In the genomic region with DNA sequence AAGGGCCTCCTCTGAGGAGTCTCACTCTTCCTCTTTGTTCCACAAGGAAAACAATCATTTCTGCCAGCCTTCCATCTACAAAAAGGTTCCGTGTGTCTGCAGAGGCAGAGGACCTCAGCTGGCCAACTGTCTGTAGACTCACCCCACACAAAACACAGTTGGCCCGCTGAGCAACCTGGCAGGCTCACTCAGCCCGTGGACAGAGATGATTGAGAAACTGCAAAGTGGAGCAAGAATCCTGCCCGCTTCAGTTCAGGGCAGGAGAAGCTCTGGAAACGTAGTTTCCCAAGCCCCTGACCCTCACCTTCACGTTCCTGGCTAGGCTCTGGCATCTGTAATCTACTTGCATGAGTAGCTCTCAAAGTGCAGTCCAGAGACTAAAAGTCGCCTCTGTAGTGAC, we compare ENCODE assay signal across 8 mouse cellular contexts. TPM values are rescaled to one million over a fixed set of nuclear protein-coding genes. Genes with fewer than 3 reads are reported as not detected.
DNase-seq lines count a peak whose midpoint lies in the region; ATAC-seq and TF ChIP-seq lines count a peak whose summit lies in the region.

No protein-coding gene starts in this region.

- H3K27ac ChIP-seq in gastrocnemius, adult 2 months = peak overlapping the region; percentile 80
- peak overlapping the region; percentile 51; the same call in 1 of the 2 replicates for H3K27ac ChIP-seq in liver, adult 2 months (replicated peaks; ENCODE audit: insufficient read depth, low read depth, low read length)
- H3K27ac ChIP-seq in liver, postnatal 0 days (ENCODE audit: low read depth) = no peak overlapping the region
- peak overlapping the region; percentile 44 for H3K27ac ChIP-seq in embryonic facial prominence, embryonic 10.5 days (replicated peaks)

- WGBS in liver, adult 2 months = 16% methylated on average over 7 of the region's 7 CpGs
- 46% methylated on average over 7 of the region's 7 CpGs for WGBS in liver, postnatal 0 days (ENCODE audit: insufficient replicate concordance)
- 50% methylated on average over 7 of the region's 7 CpGs for WGBS in embryonic facial prominence, embryonic 10.5 days

- H3K4me3 ChIP-seq in gastrocnemius, adult 2 months = no peak overlapping the region
- H3K4me3 ChIP-seq in liver, adult 2 months (ENCODE audit: insufficient read depth, low read depth, low read length) = no peak overlapping the region
- H3K4me3 ChIP-seq in liver, postnatal 0 days (ENCODE audit: low read depth, low read length) = no peak overlapping the region
- no peak overlapping the region for H3K4me3 ChIP-seq in embryonic facial prominence, embryonic 10.5 days

- peaks cover 4% of the 10 kb centered on the region; the same call in 1 of the 2 replicates for H3K36me3 ChIP-seq in liver, adult 2 months (ENCODE audit: control insufficient read depth, insufficient read depth, low read length)
- peaks cover 12% of the 10 kb centered on the region for H3K36me3 ChIP-seq in liver, postnatal 0 days (replicated peaks; ENCODE audit: insufficient read depth, low read length)
- no peaks in the 10 kb centered on the region for H3K36me3 ChIP-seq in embryonic facial prominence, embryonic 10.5 days (replicated peaks)

- peaks cover 23% of the 10 kb centered on the region for H3K4me1 ChIP-seq in liver, adult 2 months (ENCODE audit: control insufficient read depth, insufficient read depth, low read length)
- peaks cover 17% of the 10 kb centered on the region for H3K4me1 ChIP-seq in liver, postnatal 0 days (ENCODE audit: insufficient read depth)
- H3K4me1 ChIP-seq in embryonic facial prominence, embryonic 10.5 days = peaks cover 32% of the 10 kb centered on the region

- H3K4me2 ChIP-seq in liver, postnatal 0 days (ENCODE audit: low read depth, low read length) = no peak overlapping the region

- TF ChIP-seq POLR2A in liver, adult 2 months (IDR thresholded peaks at IDR 0.05; ENCODE audit: extremely low read depth, insufficient read depth, low read length) = no peak

- no peak for ATAC-seq in liver, postnatal 0 days

- H3K9me3 ChIP-seq in liver, postnatal 0 days (ENCODE audit: low read length) = no peaks in the 10 kb centered on the region
- H3K9me3 ChIP-seq in embryonic facial prominence, embryonic 10.5 days = no peaks in the 10 kb centered on the region

- peak; percentile 58 for DNase-seq in gastrocnemius, adult 2 months
- no peak for DNase-seq in gastrocnemius, adult 18-20 months (ENCODE audit: low spot score)
- peak; percentile 71 for DNase-seq in liver, adult 2 months (ENCODE audit: extremely low read depth, low read depth, low spot score)
- DNase-seq in liver, postnatal 0 days = no peak
- no peak for DNase-seq in embryonic facial prominence, embryonic 10.5 days (ENCODE audit: low spot score)
- DNase-seq in lung, postnatal 10 days = peak; percentile 43
- no peak for DNase-seq in left cerebral cortex, adult 18-20 months (ENCODE audit: low spot score in 2 of 2)
- no peak for DNase-seq in cerebellum, postnatal 25 days

- H3K9ac ChIP-seq in liver, adult 2 months (ENCODE audit: low read depth, low read length) = no peak overlapping the region
- no peak overlapping the region; the same call in 1 of the 2 replicates for H3K9ac ChIP-seq in liver, postnatal 0 days (replicated peaks)

- no peaks in the 10 kb centered on the region for H3K79me2 ChIP-seq in liver, adult 2 months (ENCODE audit: control insufficient read depth, insufficient read depth, low read length)

- intact Hi-C loops in gastrocnemius, adult 2 months (cut with DNase I) = loop anchor here (1.0 to 5.0 kb wide), 2 partner anchors 85 to 135 kb away; no protein-coding TSS in a partner anchor

- TF ChIP-seq EP300 in liver, postnatal 0 days (IDR thresholded peaks at IDR 0.05; ENCODE audit: low read depth) = no peak

- no peak for TF ChIP-seq CTCF in gastrocnemius, adult 2 months (IDR thresholded peaks at IDR 0.05)
- no peak for TF ChIP-seq CTCF in liver, adult 2 months (IDR thresholded peaks at IDR 0.05; ENCODE audit: low read depth, low read length)
- TF ChIP-seq CTCF in liver, postnatal 0 days (IDR thresholded peaks at IDR 0.05; ENCODE audit: low read depth) = no peak

- no peaks in the 10 kb centered on the region for H3K27me3 ChIP-seq in liver, adult 2 months (ENCODE audit: control insufficient read depth, insufficient read depth, low read length)
- no peaks in the 10 kb centered on the region for H3K27me3 ChIP-seq in liver, postnatal 0 days (ENCODE audit: insufficient read depth, low read length)
- H3K27me3 ChIP-seq in embryonic facial prominence, embryonic 10.5 days (replicated peaks; ENCODE audit: low read depth, poor library complexity, severe bottlenecking) = no peaks in the 10 kb centered on the region; the same call in 1 of the 2 replicates

RNA-seq across cellular contexts. Expression of gene Kctd17, which starts 18.8 kb away (rescaled TPM):
- total RNA-seq in gastrocnemius, adult 2 months (2021) = 10 to 100 TPM in 1 of 2 experiments, 1 to 10 TPM in 1; 8.9 to 17.2 TPM
- 10 to 100 TPM in 1 of 2 experiments, 1 to 10 TPM in 1; 8.4 to 13.9 TPM for total RNA-seq in gastrocnemius, adult 18-20 months (2021)
- 1.2 and 2.6 TPM in 2 replicates for total RNA-seq in liver, adult 2 months (2014; rRNA removed)
- 8.6 and 10.4 TPM in 2 replicates for polyA plus RNA-seq in liver, adult 2 months (2012; rRNA removed)
- 6.0 and 6.1 TPM in 2 replicates for polyA plus RNA-seq in liver, postnatal 0 days (2015; fragmentation: Nextera tagmentation; extraction: Ambion mirVana)
- polyA plus RNA-seq in embryonic facial prominence, embryonic 10.5 days (2016; fragmentation: Nextera tagmentation; extraction: Ambion mirVana) = 49.6 and 51.6 TPM in 2 replicates
- 100 to 1,000 TPM; 313 to 338 TPM for total RNA-seq in left cerebral cortex, adult 18-20 months (2021)

RNA-seq across cellular contexts. Expression of gene Tmprss6, which starts 21.3 kb away (rescaled TPM):
- total RNA-seq in gastrocnemius, adult 2 months (2021) = not detected
- under 1 TPM in 1 of 2 experiments, not detected in 1; 0.17 TPM for total RNA-seq in gastrocnemius, adult 18-20 months (2021)
- 188 and 242 TPM in 2 replicates for total RNA-seq in liver, adult 2 months (2014; rRNA removed)
- polyA plus RNA-seq in liver, adult 2 months (2012; rRNA removed) = 514 and 542 TPM in 2 replicates
- 73.4 and 80.3 TPM in 2 replicates for polyA plus RNA-seq in liver, postnatal 0 days (2015; fragmentation: Nextera tagmentation; extraction: Ambion mirVana)
- polyA plus RNA-seq in embryonic facial prominence, embryonic 10.5 days (2016; fragmentation: Nextera tagmentation; extraction: Ambion mirVana) = 0.24 and 0.37 TPM in 2 replicates
- 1 to 10 TPM in 1 of 2 experiments, under 1 TPM in 1; 0.23 to 1.4 TPM for total RNA-seq in left cerebral cortex, adult 18-20 months (2021)

RNA-seq across cellular contexts. Expression of gene Mpst, which starts 40.9 kb away (rescaled TPM):
- total RNA-seq in gastrocnemius, adult 2 months (2021) = 10 to 100 TPM; 61.9 to 66.9 TPM
- total RNA-seq in gastrocnemius, adult 18-20 months (2021) = 10 to 100 TPM; 56.5 to 65.3 TPM
- 86.0 and 106 TPM in 2 replicates for total RNA-seq in liver, adult 2 months (2014; rRNA removed)
- 377 and 408 TPM in 2 replicates for polyA plus RNA-seq in liver, adult 2 months (2012; rRNA removed)
- 4.3 and 7.0 TPM in 2 replicates for polyA plus RNA-seq in liver, postnatal 0 days (2015; fragmentation: Nextera tagmentation; extraction: Ambion mirVana)
- polyA plus RNA-seq in embryonic facial prominence, embryonic 10.5 days (2016; fragmentation: Nextera tagmentation; extraction: Ambion mirVana) = 0.98 and 1.1 TPM in 2 replicates
- 10 to 100 TPM; 28.4 to 33.0 TPM for total RNA-seq in left cerebral cortex, adult 18-20 months (2021)

RNA-seq across cellular contexts. Expression of gene Tst, which starts 41.4 kb away (rescaled TPM):
- total RNA-seq in gastrocnemius, adult 2 months (2021) = 10 to 100 TPM; 18.2 to 18.8 TPM
- 10 to 100 TPM; 21.7 to 24.2 TPM for total RNA-seq in gastrocnemius, adult 18-20 months (2021)
- total RNA-seq in liver, adult 2 months (2014; rRNA removed) = 303 and 343 TPM in 2 replicates
- 621 and 686 TPM in 2 replicates for polyA plus RNA-seq in liver, adult 2 months (2012; rRNA removed)
- polyA plus RNA-seq in liver, postnatal 0 days (2015; fragmentation: Nextera tagmentation; extraction: Ambion mirVana) = 361 and 363 TPM in 2 replicates
- polyA plus RNA-seq in embryonic facial prominence, embryonic 10.5 days (2016; fragmentation: Nextera tagmentation; extraction: Ambion mirVana) = 10.4 and 12.7 TPM in 2 replicates
- total RNA-seq in left cerebral cortex, adult 18-20 months (2021) = 10 to 100 TPM; 31.6 to 33.8 TPM

RNA-seq across cellular contexts. Expression of gene Il2rb, which starts 48.0 kb away (rescaled TPM):
- not detected for total RNA-seq in gastrocnemius, adult 2 months (2021)
- not detected for total RNA-seq in gastrocnemius, adult 18-20 months (2021)
- 0.83 and 1.1 TPM in 2 replicates for total RNA-seq in liver, adult 2 months (2014; rRNA removed)
- polyA plus RNA-seq in liver, adult 2 months (2012; rRNA removed) = 2.4 and 4.0 TPM in 2 replicates
- 2.0 and 2.1 TPM in 2 replicates for polyA plus RNA-seq in liver, postnatal 0 days (2015; fragmentation: Nextera tagmentation; extraction: Ambion mirVana)
- 0.09 TPM in 1 of 2 replicates, not detected in the other for polyA plus RNA-seq in embryonic facial prominence, embryonic 10.5 days (2016; fragmentation: Nextera tagmentation; extraction: Ambion mirVana)
- under 1 TPM in 1 of 2 experiments, not detected in 1; 0.28 TPM for total RNA-seq in left cerebral cortex, adult 18-20 months (2021)

Comparison
In these comparisons a context has a peak if more than half of its experiments do, and no peak if none do; other contexts are left out.
1. DNase-seq: peak in gastrocnemius, adult 2 months (single experiment), liver, adult 2 months (single experiment) and lung, postnatal 10 days (single experiment); none in gastrocnemius, adult 18-20 months (single experiment), liver, postnatal 0 days (single experiment), embryonic facial prominence, embryonic 10.5 days (single experiment), left cerebral cortex, adult 18-20 months (0 of 2) and cerebellum, postnatal 25 days (0 of 2).
2. RNA of gene Kctd17, which starts 18.8 kb away (total RNA-seq): 313 to 338 TPM in left cerebral cortex, adult 18-20 months; 8.9 to 17.2 TPM in gastrocnemius, adult 2 months, 8.4 to 13.9 TPM in gastrocnemius, adult 18-20 months and 1.2 to 2.6 TPM in liver, adult 2 months; every median in the first group is over 10 times any median in the second.
3. RNA of gene Tmprss6, which starts 21.3 kb away (total RNA-seq): 188 to 242 TPM in liver, adult 2 months; 0.23 to 1.4 TPM in left cerebral cortex, adult 18-20 months, 0.17 TPM in gastrocnemius, adult 18-20 months and not detected in gastrocnemius, adult 2 months; every median in the first group is over 10 times any median in the second.